Mouse (Mus musculus): ENCODE measurements around the gene Hsd11b1.
A peak's percentile ranks its signal among the peaks of the same experiment; 100 is the strongest.

Hsd11b1 gene

GRCm38 (mm10) chr1:193243571-193244193, 20.2 kb downstream of the Hsd11b1 start:
- DNase-seq (ENCODE audit: low spot score), result no peak

DNA sequence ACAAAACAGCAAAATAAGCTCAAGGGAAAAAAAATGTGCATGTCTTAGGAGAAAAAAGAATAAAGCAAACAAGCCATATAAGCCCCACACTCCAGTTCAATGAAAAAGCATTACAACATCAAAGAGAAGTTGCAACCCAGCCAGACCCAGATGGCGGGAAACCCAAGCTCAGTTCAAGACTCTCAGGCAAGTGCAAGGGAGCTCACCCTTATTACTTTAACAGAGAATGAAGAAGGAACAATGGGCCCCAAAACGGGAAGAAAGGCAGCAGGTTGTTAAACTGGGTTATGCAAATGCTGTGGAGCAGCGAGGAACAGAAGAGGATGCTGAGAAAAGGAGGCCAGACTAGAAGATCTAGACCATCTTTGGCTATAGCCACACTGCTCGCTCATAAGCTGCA, 21.0 kb downstream of the Hsd11b1 start:
- no peak for DNase-seq (ENCODE audit: low spot score)

GRCm38 (mm10) chr1:193242238-193242637, 21.6 kb downstream of the Hsd11b1 start:
- DNase-seq (ENCODE audit: low spot score), result peak; percentile 83

GRCm38 (mm10) chr1:193241436-193241835, 22.4 kb downstream of the Hsd11b1 start:
- no peak for DNase-seq (ENCODE audit: low spot score)

GRCm38 (mm10) chr1:193238426-193238825, 25.4 kb downstream of the Hsd11b1 start:
- no peak for DNase-seq (ENCODE audit: low spot score)

GRCm38 (mm10) chr1:193234930-193235329, 28.9 kb downstream of the Hsd11b1 start:
- DNase-seq (ENCODE audit: low spot score), result no peak

DNA sequence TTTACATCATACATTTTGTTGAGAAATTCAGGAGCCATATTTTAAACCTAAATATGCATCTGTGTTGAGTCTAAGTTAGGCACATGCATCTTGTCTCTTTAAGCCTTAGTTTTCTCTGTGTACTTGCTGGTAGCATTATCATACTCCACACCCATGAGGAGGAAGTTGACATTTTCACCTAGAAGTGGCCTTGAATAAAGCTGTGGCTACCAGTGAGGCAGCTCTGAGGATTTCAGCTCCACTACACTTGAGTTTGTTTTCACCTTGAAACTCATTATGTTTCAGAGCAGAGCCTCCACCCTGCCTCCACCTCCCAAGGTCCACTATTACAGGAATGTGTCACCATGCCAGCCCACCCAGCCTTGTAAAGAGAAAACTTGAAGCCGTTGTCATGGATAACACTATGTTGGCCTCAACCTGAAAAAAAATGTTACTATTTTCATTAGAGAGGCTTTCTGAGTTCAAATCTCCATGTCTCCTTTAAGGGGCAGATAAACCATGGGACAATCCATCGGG, 29.7 kb downstream of the Hsd11b1 start:
- no peak for DNase-seq (ENCODE audit: low spot score)

DNA sequence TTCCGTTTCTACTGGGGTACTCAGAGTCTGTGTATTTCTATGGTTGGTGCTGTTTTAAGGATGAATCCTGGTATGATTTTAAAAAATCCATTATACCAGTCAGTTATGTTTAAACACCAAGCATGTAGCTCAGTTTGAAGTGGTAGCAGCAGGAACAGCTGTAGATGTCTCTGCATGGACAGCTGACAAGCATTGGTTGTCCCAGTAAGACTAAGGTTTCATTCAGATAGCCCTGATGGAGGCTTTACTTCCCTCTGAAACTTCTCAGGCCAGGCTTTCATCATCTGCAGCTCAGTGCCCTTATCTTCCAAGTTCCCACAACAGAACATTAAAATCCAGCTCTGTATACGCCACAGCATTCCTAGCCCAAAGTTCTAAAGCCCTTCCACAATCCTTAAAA, 31.1 kb downstream of the Hsd11b1 start:
- DNase-seq (ENCODE audit: low spot score), result no peak

GRCm38 (mm10) chr1:193230935-193231334, 32.9 kb downstream of the Hsd11b1 start:
- DNase-seq (ENCODE audit: low spot score), result no peak

- no peak for DNase-seq (ENCODE audit: low spot score)
Measured at GRCm38 (mm10) chr1:193230531-193230930, 33.3 kb downstream of the Hsd11b1 start.

- DNase-seq (ENCODE audit: low spot score), result no peak
Measured at GRCm38 (mm10) chr1:193229570-193229969, 34.3 kb downstream of the Hsd11b1 start.

DNA sequence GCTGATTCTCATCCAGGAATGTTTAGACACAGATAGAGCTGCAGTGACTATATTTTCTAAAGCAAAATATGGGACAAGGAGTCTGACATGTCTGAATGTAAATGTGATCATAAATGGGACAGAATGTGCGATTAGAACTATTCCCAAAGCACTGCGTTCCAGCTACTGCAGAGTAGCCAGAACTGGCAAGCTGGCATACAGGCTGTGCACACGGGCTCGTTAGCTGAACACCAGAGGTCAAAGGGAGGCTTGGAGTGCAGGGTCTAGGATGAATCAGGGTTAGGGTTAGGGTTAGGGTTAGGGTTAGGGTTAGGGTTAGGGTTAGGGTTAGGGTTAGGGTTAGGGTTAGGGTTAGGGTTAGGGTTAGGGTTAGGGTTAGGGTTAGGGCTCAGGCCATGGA, 36.3 kb downstream of the Hsd11b1 start:
- no peak for DNase-seq (ENCODE audit: low spot score)

- DNase-seq (ENCODE audit: low spot score), result no peak
Measured at GRCm38 (mm10) chr1:193226724-193227522, 37.0 kb downstream of the Hsd11b1 start.

GRCm38 (mm10) chr1:193226114-193226513, 37.8 kb downstream of the Hsd11b1 start:
- no peak for DNase-seq (ENCODE audit: low spot score)

- no peak for DNase-seq (ENCODE audit: low spot score)
Measured at GRCm38 (mm10) chr1:193225531-193225930, 38.3 kb downstream of the Hsd11b1 start.

DNA sequence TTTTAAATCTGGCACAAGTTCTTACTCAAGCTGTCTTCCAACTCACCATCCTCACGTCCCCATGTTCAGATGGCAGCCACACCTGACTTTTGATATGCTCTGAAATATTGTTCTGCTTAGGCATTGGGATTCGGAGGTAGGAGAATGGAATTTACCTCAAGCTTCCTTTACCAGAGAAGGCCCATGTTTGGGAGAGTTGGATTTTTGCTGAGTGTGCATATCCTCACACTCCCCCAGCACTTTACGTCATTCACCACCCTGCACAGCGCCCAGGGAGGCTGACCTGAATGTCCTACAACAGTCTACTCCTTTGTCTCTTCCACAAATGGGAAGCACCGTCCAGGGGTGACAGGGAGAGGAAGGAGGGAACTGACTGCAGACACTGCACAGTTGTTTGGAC, 43.5 kb downstream of the Hsd11b1 start:
- no peak for DNase-seq (ENCODE audit: low spot score)

- no peak for DNase-seq (ENCODE audit: low spot score)
Measured at GRCm38 (mm10) chr1:193216000-193216399, 47.9 kb downstream of the Hsd11b1 start.

DNA sequence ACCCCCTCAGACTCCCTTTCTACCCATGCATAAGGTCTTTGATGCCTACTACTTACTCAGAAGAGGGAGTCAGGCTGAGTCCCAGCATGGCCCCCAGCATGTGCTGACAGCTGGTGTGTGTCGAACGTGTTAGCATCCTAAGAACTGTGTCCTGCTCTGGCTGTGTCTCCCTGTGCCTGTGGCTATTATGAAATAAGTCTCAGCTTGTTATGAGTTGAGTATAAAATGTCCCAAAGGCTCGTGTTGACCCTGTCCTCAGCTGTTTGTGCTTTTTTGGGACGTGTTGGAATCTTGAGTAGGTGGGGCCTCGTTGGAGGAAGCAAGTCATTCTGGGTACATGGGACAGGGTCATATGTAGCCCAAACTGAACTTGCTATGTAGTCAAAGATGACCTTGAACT, 49.8 kb downstream of the Hsd11b1 start:
- DNase-seq (ENCODE audit: low spot score), result no peak

DNA sequence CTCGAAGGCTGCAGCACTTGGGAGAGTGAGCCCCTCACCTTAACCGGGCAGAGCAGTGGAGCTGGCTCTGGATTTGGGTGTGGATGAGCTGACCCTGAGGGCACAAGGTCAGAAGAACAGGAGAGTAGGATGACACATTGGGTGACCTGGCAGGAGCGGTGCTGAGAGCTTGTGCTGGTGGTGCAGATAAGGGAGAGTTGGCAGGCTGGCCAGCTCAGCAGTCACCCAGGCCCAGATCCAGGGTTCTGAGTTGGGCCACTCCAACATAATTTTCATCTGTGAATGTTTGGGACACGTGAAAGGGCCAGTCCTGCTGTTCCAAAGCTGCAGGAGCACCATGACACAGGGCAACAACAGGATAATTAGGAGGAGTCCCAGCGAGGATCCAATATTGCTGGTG, 52.5 kb downstream of the Hsd11b1 start:
- DNase-seq (ENCODE audit: low spot score), result no peak

- DNase-seq (ENCODE audit: low spot score), result peak; percentile 56
Measured at GRCm38 (mm10) chr1:193208178-193208577, 55.7 kb downstream of the Hsd11b1 start.

DNA sequence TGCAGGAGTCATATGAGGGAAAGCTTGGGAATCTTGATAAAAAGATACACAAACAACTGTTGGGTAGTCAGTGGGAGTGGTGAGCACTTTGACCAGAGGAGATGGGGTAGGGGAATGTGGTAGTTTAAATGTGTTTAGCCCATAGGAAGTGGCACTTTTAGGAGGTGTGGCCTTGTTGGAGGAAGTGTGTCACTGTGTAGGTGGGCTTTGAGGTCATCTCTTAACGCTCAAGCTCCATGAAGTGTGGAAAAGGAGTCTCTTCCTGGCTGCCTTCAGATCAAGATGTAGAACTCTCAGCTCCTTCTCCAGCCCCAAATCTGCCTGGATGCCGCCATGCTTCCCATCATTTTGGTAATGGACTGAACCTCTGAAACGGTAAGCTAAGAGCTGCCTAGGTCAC, 56.4 kb downstream of the Hsd11b1 start, which contains the start of gene Lamb3:
Lamb3 (plus strand) TSS at position 197 of the 400 bp plus-strand sequence.
- no peak for DNase-seq (ENCODE audit: low spot score)

DNA sequence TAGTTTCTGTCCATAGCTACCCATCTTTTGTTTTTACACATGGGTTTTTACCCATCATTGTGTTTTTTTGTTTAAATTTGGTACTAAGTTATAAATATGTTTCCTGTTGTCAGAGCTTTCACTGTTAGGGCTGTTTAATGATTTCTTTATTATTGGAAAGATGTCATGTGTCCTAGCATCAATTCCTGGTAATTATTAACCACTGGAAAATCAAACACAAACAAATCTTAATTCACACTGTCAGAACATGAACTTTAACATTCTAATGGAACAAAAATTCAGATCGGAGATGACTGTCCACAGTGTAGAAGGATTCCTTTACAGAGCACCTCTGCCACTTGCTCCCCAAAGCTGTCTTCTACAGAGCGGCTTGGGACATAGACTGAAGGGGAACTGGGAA, 58.4 kb downstream of the Hsd11b1 start:
- no peak for DNase-seq (ENCODE audit: low spot score)

DNA sequence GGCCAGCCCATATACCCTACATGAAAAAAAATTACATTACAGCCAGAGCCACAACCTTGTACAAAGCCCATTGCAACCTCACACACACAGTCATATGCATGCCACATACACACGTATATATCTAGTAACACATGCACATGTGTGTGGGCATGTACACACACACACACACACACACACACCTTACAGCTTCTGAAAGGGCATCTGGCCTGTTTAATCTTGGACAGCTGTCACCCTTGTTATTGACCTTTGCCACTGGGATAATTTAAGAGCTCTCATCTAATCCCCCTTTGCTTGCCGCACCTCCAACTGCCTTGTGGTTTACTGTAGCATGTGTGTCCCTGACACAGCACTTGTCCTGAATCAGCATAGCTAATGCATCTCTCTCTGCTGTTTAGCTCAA, 60.1 kb downstream of the Hsd11b1 start:
- no peak for DNase-seq (ENCODE audit: low spot score)

Measured in urinary bladder, postnatal 14 days (tissue).